Mouse (Mus musculus): ENCODE measurements around the gene Col23a1.
"Not testable (repeated sequence)": the region's sequence is repeated elsewhere in the genome, so short reads cannot be mapped to it uniquely, and the experiment has no call there.

DNA sequence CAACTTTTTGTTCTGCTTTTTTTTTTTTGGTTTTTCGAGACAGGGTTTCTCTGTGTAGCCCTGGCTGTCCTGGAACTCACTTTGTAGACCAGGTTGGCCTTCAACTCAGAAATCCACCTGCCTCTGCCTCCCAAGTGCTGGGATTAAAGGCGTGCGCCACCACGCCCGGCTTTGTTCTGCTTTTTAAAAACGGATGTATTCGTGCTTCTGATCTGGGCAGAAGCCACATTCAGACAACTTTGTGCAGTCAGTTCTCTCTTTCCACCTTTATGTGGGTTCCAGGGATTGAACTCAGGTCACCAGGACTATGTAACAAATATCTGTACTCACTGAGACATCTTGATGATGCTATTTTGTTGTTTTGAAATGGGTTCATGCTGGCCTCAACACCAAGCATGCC lies 343.5 kb downstream of the Col23a1 start:
- not testable (repeated sequence) for TF ChIP-seq CTCF, EP300 (IDR thresholded peaks at IDR 0.05; ENCODE audit: low read depth)

Measured in heart, postnatal 0 days (tissue).